Mouse (Mus musculus) intestine, embryonic 15.5 days (tissue): ENCODE data around the gene Khdrbs2. TPM values are rescaled to one million over a fixed set of nuclear protein-coding genes. Genes with fewer than 3 reads are reported as not detected.
A peak's percentile ranks its signal among the peaks of the same experiment; 100 is the strongest.

ENCODE experiments used
- ATAC-seq: fragments of 200-750 bp; cut with Nextera tagmentation; 2 replicates; pipeline ENCODE4 v1.8.0; 2017; ENCODE audit warnings: moderate TSS enrichment, moderate library complexity
- H3K27ac ChIP-seq: fragments of 300-500 bp; sonication (generic); 2 replicates; pipeline ENCODE4 v1.5.1; 2015; ENCODE audit warnings: mild to moderate bottlenecking, inconsistent platforms
- H3K27me3 ChIP-seq: fragments of 300-500 bp; sonication (generic); replicated peaks from 2 replicates; pipeline ENCODE4 v1.6.1; 2015; ENCODE audit warnings: inconsistent platforms
- H3K36me3 ChIP-seq: fragments of 300-500 bp; sonication (generic); 2 replicates; pipeline ENCODE4 v1.6.1; 2015; ENCODE audit warnings: inconsistent platforms
- H3K4me1 ChIP-seq: fragments of 300-500 bp; sonication (generic); replicated peaks from 2 replicates; pipeline ENCODE4 v1.6.1; 2015; ENCODE audit warnings: inconsistent platforms
- H3K4me2 ChIP-seq: fragments of 300-500 bp; sonication (generic); replicated peaks from 2 replicates; pipeline ENCODE4 v1.6.1; 2015; ENCODE audit warnings: mild to moderate bottlenecking, inconsistent platforms
- H3K4me3 ChIP-seq: fragments of 300-500 bp; sonication (generic); replicated peaks from 2 replicates; pipeline ENCODE4 v1.5.1; 2015; ENCODE audit warnings: inconsistent platforms
- H3K9ac ChIP-seq: fragments of 300-500 bp; sonication (generic); 2 replicates; pipeline ENCODE4 v1.6.1; 2015; ENCODE audit warnings: inconsistent platforms
- H3K9me3 ChIP-seq: fragments of 300-500 bp; sonication (generic); 2 replicates; pipeline ENCODE4 v1.6.1; 2016; ENCODE audit warnings: inconsistent platforms
- WGBS: fragments of 180-500 bp; shearing (Covaris S2); methylation state at CpG from one replicate; pipeline ENCODE4 v1.1.7; 2015; 5-methylcytosine and 5-hydroxymethylcytosine counted together
- polyA plus RNA-seq: library from polyadenylated mRNA; unstranded; fragments of >200 nt; fragmentation: Nextera tagmentation; extraction: Ambion mirVana; gene quantifications from 2 replicates; pipeline ENCODE4 v1.2.1, GENCODE M21; 2015

Khdrbs2 gene
- 3.4 and 3.5 TPM in 2 replicates for polyA plus RNA-seq

- Histone ChIP-seq H3K27me3 (peaks cover 7% of the 10 kb centered on the region; the same call in 1 of the 2 replicates), H3K36me3 (no peaks in the 10 kb centered on the region), H3K4me1 (0 out of 2 replicates have a peak, but pooled peaks cover 5% of the 10 kb centered on the region), H3K4me3 (peak within 1 kb of the TSS; percentile 43), H3K9ac (peak within 1 kb of the TSS; percentile 9; the same call in 1 of the 2 replicates), H3K27ac (no peak within 1 kb of the TSS), H3K9me3 (no peaks in the 10 kb centered on the region), H3K4me2 (peak within 1 kb of the TSS; percentile 80)
- ATAC-seq, result peak; percentile 100
- WGBS, result under 1% methylated on average over 53 of the region's 53 CpGs
Measured at GRCm38 (mm10) chr1:32172506-32173239, at the start of gene Khdrbs2. Gene Khdrbs2, plus strand, starts transcription at chr1:32172714.

GRCm38 (mm10) chr1:32174566-32174965 is 2.1 kb downstream of the Khdrbs2 start:
- ATAC-seq, result no peak
- H3K9ac ChIP-seq, result no peak overlapping the region
- no peaks in the 10 kb centered on the region for H3K9me3 ChIP-seq
- H3K4me1 ChIP-seq, result 0 out of 2 replicates have a peak, but pooled peaks cover 5% of the 10 kb centered on the region
- H3K4me3 ChIP-seq, result no peak overlapping the region
- H3K4me2 ChIP-seq, result no peak overlapping the region
- WGBS, result 54% methylated on average over 5 of the region's 5 CpGs
- H3K27me3 ChIP-seq, result peaks cover 7% of the 10 kb centered on the region; the same call in 1 of the 2 replicates
- no peaks in the 10 kb centered on the region for H3K36me3 ChIP-seq
- no peak overlapping the region for H3K27ac ChIP-seq

DNA sequence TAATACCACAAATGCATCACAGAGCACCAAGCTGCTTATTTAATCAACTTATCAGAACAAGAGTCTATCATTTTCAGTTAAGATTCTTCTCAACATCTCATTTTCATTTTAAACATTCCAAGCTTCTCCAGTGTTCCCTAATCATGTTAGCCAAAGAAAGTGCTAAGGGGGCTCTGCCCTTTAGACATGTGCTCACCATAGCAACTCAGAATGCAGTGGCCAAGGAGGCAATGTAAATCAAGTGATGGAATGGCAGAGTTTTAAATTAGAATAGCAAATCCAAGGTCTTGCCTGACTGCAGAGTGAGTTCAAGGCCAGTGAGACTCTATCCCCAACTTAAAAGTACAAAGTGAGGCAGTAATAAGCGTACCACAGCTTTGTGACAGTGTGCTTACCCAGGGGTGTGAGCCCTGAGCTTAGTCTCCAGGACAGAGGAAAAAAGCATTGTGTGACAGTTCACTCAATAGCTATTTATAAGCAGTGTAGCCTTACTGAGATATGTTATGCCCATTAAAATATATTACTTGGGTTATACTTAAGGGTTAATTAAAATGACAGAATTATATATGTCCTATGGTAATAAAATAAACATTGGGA is 27.2 kb downstream of the Khdrbs2 start:
- Histone ChIP-seq H3K9ac (no peak overlapping the region), H3K4me3 (no peak overlapping the region), H3K27ac (no peak overlapping the region), H3K36me3 (no peaks in the 10 kb centered on the region), H3K4me1 (no peaks in the 10 kb centered on the region), H3K27me3 (no peaks in the 10 kb centered on the region), H3K4me2 (no peak overlapping the region), H3K9me3 (no peaks in the 10 kb centered on the region)
- ATAC-seq, result no peak
- 75% methylated on average over 1 of the region's 1 CpGs for WGBS

GRCm38 (mm10) chr1:32248443-32248842 is 75.9 kb downstream of the Khdrbs2 start:
- Histone ChIP-seq H3K4me2 (no peak overlapping the region), H3K4me3 (no peak overlapping the region), H3K9me3 (no peaks in the 10 kb centered on the region), H3K9ac (no peak overlapping the region), H3K27ac (no peak overlapping the region), H3K27me3 (no peaks in the 10 kb centered on the region), H3K36me3 (no peaks in the 10 kb centered on the region), H3K4me1 (no peaks in the 10 kb centered on the region)
- WGBS, result 90% methylated on average over 5 of the region's 5 CpGs
- no peak for ATAC-seq

DNA sequence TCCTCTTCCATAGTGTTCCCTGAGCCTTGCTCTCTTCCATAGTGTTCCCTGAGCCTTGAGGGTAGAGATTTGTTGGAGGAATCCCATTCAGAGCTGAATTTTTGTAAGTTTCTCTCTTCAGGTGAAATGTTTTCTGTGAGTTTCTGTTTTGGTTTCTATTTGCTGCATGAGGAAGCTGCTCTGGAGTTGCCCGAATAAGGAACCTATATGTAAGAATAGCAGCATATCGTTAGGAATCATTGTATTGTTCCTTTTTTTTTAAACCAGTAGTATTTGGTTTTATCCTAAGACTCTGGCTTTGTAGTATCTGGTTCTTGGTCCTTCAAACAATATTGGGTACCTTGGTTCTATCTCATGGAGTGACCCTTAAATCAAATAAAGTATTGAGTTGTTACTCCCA is 77.1 kb downstream of the Khdrbs2 start:
- ATAC-seq, result no peak
- H3K4me1 ChIP-seq, result no peaks in the 10 kb centered on the region
- 99% methylated on average over 2 of the region's 2 CpGs for WGBS
- no peaks in the 10 kb centered on the region for H3K27me3 ChIP-seq
- no peaks in the 10 kb centered on the region for H3K9me3 ChIP-seq
- no peak overlapping the region for H3K4me2 ChIP-seq
- H3K9ac ChIP-seq, result no peak overlapping the region
- no peak overlapping the region for H3K27ac ChIP-seq
- no peak overlapping the region for H3K4me3 ChIP-seq
- no peaks in the 10 kb centered on the region for H3K36me3 ChIP-seq

DNA sequence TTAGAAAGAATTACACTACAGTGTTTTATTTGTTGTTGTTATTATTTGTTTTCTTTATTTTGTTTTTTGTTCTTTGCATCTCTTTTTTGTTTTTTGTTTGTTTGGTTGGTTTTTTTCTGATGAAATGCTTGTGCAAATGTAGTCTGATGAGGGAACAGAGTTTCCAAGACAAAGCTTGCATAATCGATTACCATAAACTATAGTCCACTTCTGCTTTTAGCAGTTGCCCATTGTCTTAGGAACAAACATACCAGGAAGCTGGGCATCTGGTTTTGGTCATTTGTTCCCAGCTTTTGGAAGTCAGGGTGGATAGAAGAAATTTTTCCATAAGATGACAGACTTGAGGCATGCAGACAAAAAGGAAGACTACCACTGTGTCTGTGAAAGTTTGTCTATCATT is 77.8 kb downstream of the Khdrbs2 start:
- no peak for ATAC-seq
- no peaks in the 10 kb centered on the region for H3K4me1 ChIP-seq
- no peaks in the 10 kb centered on the region for H3K36me3 ChIP-seq
- H3K4me2 ChIP-seq, result no peak overlapping the region
- no peak overlapping the region for H3K4me3 ChIP-seq
- H3K27ac ChIP-seq, result no peak overlapping the region
- WGBS, result 86% methylated on average over 1 of the region's 1 CpGs
- H3K9me3 ChIP-seq, result no peaks in the 10 kb centered on the region
- no peak overlapping the region for H3K9ac ChIP-seq
- no peaks in the 10 kb centered on the region for H3K27me3 ChIP-seq

DNA sequence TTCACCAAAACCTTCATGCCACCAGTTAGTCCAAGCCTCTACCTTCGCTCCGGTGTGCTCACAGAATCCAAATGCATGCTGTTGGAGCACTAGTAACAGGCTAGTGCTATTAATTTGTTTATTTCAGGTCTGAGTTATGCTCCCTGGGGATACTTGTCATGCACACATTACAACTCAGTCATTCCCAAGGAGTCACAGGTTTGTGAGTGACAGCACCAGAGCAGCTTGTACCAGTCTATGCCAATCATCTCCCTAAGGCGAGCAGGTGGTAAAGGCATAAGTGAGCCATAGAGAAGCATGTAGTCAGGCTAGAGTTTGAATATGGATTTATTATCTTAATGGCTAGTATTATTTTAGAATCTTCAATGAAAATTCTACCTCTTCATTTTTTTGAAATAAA is 86.4 kb downstream of the Khdrbs2 start:
- whole genome bisulfite sequencing, result 91% methylated on average over 3 of the region's 3 CpGs
- no peak overlapping the region for H3K4me3 ChIP-seq

DNA sequence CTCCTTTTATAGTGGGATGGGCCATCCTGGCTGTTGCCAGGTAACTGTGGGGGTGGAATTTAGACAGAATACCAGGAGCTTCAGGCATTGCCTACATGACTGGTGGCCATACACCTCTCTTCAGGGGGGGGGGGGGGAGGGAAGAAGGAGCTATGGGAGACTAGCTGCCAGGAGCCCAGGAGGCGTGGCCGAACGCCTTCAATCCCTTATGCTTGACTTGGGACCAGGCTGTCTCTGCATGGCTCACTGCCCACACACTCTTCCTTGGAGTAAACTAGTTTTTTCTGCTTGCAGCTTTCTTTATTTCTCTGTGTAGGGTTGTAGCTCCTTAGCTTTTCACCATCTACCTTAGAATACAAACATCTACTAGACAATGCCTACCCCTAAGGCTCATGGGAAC is 98.0 kb downstream of the Khdrbs2 start:
- H3K4me1 ChIP-seq, result no peaks in the 10 kb centered on the region
- H3K36me3 ChIP-seq, result no peaks in the 10 kb centered on the region
- ATAC-seq, result no peak
- no peak overlapping the region for H3K9ac ChIP-seq
- H3K9me3 ChIP-seq, result no peaks in the 10 kb centered on the region
- H3K27me3 ChIP-seq, result no peaks in the 10 kb centered on the region
- H3K4me3 ChIP-seq, result no peak overlapping the region
- H3K4me2 ChIP-seq, result no peak overlapping the region
- H3K27ac ChIP-seq, result no peak overlapping the region
- 91% methylated on average over 3 of the region's 3 CpGs for WGBS

More for the DNA sequence above, 86.4 kb downstream of the Khdrbs2 start:
- Histone ChIP-seq H3K36me3 (no peaks in the 10 kb centered on the region), H3K27me3 (no peaks in the 10 kb centered on the region), H3K9me3 (no peaks in the 10 kb centered on the region), H3K4me2 (no peak overlapping the region), H3K27ac (no peak overlapping the region), H3K9ac (no peak overlapping the region), H3K4me1 (no peaks in the 10 kb centered on the region)
- no peak for ATAC-seq

- no peak for ATAC-seq
- WGBS, result 82% methylated on average over 1 of the region's 1 CpGs
- Histone ChIP-seq H3K9ac (no peak overlapping the region), H3K27ac (no peak overlapping the region), H3K36me3 (no peaks in the 10 kb centered on the region), H3K4me3 (no peak overlapping the region), H3K4me1 (no peaks in the 10 kb centered on the region), H3K9me3 (no peaks in the 10 kb centered on the region), H3K4me2 (no peak overlapping the region), H3K27me3 (no peaks in the 10 kb centered on the region)
Measured at GRCm38 (mm10) chr1:32294702-32295101, 122.2 kb downstream of the Khdrbs2 start.

DNA sequence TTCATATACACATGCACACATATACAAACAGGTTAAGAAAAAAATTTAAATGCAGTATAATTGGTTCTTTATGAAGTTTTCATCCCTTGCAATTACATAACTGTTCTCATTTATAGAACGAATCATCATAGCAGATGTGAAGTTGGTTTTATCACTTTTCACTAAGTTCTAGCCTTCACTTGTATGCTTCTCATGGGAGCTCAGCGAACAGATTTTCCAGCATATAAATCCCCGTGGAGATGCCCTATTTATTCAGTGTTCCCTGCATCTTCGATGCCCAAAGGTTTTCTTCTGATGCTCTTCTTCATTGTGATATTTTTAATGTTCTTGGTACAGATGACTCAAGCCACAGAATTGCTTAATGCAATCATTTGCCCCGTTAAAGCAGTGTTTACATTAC is 128.9 kb downstream of the Khdrbs2 start:
- Histone ChIP-seq H3K9ac (no peak overlapping the region), H3K4me2 (no peak overlapping the region), H3K4me3 (no peak overlapping the region), H3K27me3 (no peaks in the 10 kb centered on the region), H3K4me1 (no peaks in the 10 kb centered on the region), H3K36me3 (no peaks in the 10 kb centered on the region), H3K9me3 (no peaks in the 10 kb centered on the region), H3K27ac (no peak overlapping the region)
- 66% methylated on average over 5 of the region's 5 CpGs for WGBS
- ATAC-seq, result no peak

DNA sequence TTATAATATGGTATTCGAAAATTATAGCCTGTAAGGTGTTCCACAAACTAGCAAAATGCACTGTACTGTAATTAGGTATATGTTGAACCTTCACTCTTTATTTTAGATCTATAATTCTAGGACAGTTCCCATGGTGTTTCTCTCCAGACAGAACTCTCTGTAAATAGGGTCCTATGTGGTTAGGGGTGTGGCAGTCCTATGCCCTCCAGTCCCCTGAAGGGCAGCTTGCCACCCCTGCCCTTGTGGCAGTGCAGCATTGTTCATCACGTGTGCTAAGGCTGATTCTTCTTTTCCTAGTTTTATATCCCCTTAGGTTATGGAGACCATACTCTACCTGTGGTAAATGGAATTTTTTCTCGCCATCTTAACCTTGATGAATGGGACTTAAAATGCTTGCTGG is 136.6 kb downstream of the Khdrbs2 start:
- H3K4me1 ChIP-seq, result no peaks in the 10 kb centered on the region
- no peaks in the 10 kb centered on the region for H3K36me3 ChIP-seq
- no peaks in the 10 kb centered on the region for H3K27me3 ChIP-seq
- H3K9ac ChIP-seq, result no peak overlapping the region
- no peaks in the 10 kb centered on the region for H3K9me3 ChIP-seq
- no peak overlapping the region for H3K4me3 ChIP-seq
- no peak overlapping the region for H3K4me2 ChIP-seq
- H3K27ac ChIP-seq, result no peak overlapping the region
- ATAC-seq, result no peak
- WGBS, result 72% methylated on average over 3 of the region's 3 CpGs

- no peak for ATAC-seq
- H3K4me2 ChIP-seq, result no peak overlapping the region
- no peak overlapping the region for H3K4me3 ChIP-seq
- no peaks in the 10 kb centered on the region for H3K27me3 ChIP-seq
- no peaks in the 10 kb centered on the region for H3K4me1 ChIP-seq
- no peak overlapping the region for H3K27ac ChIP-seq
- H3K9me3 ChIP-seq, result no peaks in the 10 kb centered on the region
- no peaks in the 10 kb centered on the region for H3K36me3 ChIP-seq
- no peak overlapping the region for H3K9ac ChIP-seq
Measured at GRCm38 (mm10) chr1:32309637-32310036, 137.1 kb downstream of the Khdrbs2 start.

DNA sequence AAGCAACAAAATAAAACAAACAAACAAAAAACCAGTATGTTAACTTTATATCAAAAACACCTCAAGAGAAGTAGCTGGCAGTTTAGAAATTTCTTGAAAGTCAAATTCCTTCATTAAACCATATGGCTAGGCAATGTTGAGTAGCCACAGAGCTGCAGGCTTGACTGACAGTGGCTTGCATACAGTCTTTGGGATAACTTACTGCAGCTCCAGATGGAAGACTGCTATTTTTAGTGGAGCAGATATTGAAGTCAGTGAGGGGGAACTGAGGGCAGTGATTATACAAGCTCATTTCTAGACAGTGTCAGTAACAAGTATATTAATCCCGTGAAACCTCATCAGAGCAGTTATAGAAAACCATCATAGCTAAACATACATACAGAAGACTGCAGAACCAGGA is 166.6 kb downstream of the Khdrbs2 start:
- no peak for ATAC-seq
- 85% methylated on average over 1 of the region's 1 CpGs for WGBS
- Histone ChIP-seq H3K9ac (no peak overlapping the region), H3K27me3 (no peaks in the 10 kb centered on the region), H3K4me3 (no peak overlapping the region), H3K36me3 (no peaks in the 10 kb centered on the region), H3K9me3 (no peaks in the 10 kb centered on the region), H3K4me2 (no peak overlapping the region), H3K27ac (no peak overlapping the region), H3K4me1 (no peaks in the 10 kb centered on the region)
